Mouse (Mus musculus) frontal cortex, postnatal 25 days (tissue): Measurements from ENCODE around the gene Gm29609.
"Not testable (repeated sequence)": the region's sequence is repeated elsewhere in the genome, so short reads cannot be mapped to it uniquely, and the experiment has no call there.

Experiments
- DNase-seq, 2 experiments: peaks; one replicate each; pipeline ENCODE4 v3.0.0; 2022; ENCODE audit warnings: low spot score in 2 of 2

The Gm29609 gene

GRCm38 (mm10) chr5:31179766-31180630 is at the start of gene Gm29609, which contains the start of gene Gtf3c2:
Gm29609 (minus strand) TSS chr5:31179911.
Gtf3c2 (minus strand) TSS chr5:31180144.
- DNase-seq, result peak; percentile 94 to 96

DNA sequence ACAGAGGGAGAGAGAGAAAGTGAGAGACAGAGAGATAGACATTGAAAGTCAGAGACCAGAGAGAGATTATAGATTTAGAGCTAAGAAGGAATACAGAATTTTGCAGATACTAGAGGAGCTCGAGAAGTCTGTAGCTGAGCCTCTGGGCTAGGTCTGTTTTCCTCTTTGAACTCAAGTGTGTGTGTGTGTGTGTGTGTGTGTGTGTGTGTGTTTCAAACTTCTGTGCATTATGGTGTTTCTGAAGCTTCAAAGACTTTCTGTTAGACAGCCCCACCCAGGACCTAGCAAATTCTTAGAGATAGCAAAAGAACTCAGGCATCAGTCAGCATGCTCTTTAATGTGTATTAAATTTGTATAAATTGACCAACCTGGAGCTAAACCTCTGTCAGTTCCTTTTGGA is 46.9 kb upstream of the Gm29609 start:
- DNase-seq, result no peak

- DNase-seq, result no peak
These were observed 43.0 kb upstream of the Gm29609 start for GRCm38 (mm10) chr5:31222696-31223095.

DNA sequence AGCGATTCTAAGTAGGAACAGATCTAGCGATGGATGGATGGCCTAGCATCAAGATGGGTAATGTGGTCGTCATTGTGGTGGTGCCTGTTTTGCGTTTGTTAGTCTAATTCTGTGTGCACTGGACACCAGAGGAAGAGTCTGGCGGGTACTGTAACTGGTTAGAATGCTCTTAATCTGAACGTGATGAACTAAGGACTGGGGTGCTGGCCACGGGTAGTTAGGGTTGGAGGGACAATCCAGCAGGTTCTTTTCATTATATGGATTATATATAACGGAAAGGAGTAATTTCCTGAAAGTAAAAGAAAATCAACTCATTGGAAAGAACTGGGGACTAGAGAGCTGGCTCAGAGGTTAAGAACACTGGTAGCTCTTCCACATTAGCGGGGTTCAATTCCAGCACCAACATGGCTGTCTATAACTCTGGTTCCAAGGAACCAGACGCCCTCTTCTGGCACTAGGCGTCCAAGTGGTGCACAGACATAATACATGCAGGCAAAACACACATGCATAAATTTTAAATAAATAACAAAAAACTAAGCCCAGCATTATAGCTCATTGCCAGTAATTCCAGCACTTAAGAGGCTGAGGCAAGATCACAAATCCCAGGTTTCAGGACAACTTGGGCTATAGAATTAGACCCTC is 41.7 kb upstream of the Gm29609 start:
- DNase-seq, result no peak

GRCm38 (mm10) chr5:31220448-31221303 is 41.0 kb upstream of the Gm29609 start, which contains the start of gene Ppm1g:
Ppm1g (minus strand) TSS chr5:31220687.
- peak; percentile 86 to 92 for DNase-seq

DNA sequence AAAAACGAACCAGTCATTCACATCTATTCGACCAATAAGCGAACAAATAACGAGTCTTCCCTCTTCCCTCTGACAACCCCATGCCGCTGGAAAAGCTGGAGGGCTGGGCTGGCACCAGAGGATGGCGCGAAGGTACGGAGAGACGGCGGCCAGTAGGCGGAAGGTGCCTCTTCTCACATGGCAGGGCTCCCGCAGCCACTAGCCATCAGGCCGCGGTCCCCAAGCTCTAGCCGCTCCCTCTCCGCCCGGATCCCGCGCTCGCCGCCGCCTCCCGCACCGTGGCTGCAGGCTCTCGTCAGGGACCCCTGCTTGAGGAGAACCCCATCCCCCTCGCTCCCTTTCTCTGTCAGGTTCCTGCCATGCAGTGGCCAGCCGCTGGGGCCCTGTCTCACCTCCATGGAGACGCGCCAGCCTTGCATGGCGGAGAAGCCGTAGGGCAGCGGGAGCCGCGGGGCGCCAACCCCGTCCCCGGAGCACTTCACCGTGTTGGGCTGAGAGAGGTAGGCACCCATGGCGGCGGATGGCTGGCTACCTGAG is 40.3 kb upstream of the Gm29609 start:
- peak in 1 of 2 experiments; percentile 34 for DNase-seq

- no peak for DNase-seq
These were observed 39.8 kb upstream of the Gm29609 start for GRCm38 (mm10) chr5:31219474-31219873.

- no peak for DNase-seq
These were observed 39.4 kb upstream of the Gm29609 start for GRCm38 (mm10) chr5:31219070-31219469.

DNA sequence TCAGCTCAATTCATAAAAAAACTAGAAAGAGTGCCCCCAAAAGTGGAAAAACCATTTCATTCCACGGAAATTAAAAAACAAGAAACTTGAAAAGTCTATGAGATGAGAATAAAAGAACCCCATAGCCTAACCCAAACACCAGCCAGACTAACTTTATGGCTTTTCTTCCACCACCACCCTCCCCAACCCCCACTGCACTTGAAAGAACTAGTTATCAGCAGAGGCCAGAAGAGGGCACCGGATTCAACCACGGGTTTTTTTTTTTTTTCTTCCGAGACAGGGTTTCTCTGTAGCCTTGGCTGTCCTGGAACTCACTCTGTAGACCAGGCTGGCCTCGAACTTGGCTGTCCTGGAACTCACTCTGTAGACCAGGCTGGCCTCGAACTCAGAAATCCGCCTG is 38.6 kb upstream of the Gm29609 start:
- DNase-seq, result no peak

- DNase-seq, result not testable (repeated sequence)
These were observed 36.8 kb upstream of the Gm29609 start for GRCm38 (mm10) chr5:31216554-31216953.

DNA sequence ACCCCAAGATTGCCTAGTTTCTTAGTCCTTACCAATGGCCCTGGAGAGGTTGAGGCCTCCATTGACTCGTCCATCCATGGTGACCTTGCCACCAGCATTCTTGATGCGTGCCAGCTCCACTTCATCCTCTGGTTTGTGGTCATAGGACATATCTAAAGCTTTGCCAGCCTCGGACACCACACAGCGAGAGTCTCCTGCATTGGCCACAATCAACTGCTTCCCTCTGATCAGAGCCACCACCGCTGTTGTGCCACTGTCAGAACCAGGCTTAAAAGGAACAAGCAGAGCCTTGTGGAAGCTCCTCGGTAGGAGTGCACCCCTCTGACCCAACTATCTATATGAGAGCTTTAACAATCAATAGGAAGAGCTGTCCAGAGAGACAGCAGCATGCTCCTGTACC is 24.7 kb upstream of the Gm29609 start:
- no peak for DNase-seq

GRCm38 (mm10) chr5:31203866-31204265 is 24.2 kb upstream of the Gm29609 start:
- no peak for DNase-seq

DNA sequence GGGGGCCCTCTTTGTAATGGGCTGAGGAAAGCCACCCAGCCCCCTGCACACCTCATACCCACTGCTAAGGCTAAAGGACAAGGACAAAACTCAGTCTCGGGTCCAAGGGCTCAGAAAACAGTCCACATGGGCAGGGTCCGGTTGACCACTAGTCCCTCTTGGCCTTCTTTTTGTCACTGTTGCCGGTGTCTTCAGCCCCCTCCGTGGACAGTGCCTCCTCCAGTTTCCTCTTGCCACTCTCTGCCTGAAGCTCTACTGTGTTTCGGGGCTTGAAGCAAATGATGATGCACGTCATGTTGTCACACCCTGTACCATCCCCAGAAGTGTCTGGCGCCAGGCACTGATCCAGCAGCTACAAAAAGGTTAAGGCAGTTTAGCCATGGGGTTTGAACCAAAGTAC is 23.2 kb upstream of the Gm29609 start:
- no peak for DNase-seq

DNA sequence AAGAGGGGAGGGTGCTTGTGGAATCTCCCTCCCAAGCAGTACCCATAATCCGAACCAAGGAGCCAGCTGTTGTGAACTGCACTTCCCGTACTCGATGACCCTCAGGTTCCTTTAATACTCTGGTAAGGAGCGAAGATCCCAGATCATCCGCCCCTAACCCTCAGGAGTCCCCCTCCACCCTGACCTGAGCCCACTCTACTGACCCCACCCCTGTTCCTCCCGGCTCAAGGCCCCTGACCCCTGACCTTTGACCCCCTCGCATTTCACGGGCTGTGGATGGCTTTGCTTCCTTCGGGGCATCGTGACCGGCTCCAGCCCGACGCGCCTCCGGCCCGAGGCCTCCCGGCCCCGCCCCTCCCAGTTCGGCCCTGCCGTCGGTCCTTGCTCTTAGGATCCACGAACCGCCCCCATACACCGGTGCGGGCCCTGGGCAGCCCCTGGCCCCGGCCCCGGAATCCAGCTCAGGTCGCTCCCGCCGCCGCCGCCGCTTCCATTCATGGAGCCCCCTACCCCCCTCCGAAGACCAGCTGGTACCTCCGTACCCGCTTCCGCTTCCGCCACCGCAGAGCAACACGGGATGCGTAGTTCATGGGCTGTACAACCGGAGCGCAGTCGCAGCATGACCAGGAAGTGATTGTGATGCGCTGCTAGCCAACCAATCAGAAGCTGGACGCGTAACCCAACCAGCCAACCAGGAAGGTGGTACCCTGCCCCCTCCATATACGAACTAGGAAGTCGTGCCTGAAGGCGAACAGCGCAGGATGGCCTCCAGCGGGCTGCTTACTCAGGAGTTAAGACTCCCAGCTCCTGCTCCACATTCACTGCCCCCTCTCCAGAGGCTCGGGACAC is 22.3 kb upstream of the Gm29609 start, which contains the start of gene Zfp513:
TSS of gene Zfp513 (minus strand) at position 562 of the 849 bp plus-strand sequence.
- peak; percentile 91 to 94 for DNase-seq

DNA sequence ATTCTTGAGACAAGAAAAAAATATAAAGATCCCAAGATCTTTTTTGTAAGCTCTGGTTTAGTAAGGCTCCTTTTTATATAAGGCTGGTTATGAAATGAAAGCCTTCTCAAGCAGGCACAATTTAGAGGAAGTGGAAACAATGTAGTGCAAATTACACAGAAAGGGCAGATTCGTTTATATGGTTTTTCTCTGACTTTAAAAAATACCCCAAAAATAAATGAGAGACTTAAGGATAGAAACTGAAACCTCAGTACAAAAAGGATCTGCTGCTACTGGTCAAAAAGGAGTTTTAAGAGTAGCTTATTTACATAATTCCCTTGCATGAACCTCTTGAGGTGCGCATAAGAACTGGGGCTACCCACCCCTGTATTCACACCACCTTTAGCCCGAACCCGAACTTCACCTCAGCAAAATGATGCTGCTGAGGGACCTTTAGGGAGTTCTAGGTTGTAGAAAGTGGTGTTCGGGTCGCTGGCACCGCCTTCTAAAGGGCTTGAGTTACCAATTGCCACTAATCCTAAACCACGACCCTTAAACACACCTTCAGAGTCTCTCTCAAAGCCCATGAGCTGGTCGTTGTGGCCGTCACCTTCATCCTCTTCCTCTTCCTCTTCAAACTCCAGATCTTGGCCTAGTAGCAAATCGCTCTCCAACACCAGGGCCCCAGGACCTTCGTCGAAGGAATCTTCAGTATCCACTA is 21.5 kb upstream of the Gm29609 start:
- no peak for DNase-seq

DNA sequence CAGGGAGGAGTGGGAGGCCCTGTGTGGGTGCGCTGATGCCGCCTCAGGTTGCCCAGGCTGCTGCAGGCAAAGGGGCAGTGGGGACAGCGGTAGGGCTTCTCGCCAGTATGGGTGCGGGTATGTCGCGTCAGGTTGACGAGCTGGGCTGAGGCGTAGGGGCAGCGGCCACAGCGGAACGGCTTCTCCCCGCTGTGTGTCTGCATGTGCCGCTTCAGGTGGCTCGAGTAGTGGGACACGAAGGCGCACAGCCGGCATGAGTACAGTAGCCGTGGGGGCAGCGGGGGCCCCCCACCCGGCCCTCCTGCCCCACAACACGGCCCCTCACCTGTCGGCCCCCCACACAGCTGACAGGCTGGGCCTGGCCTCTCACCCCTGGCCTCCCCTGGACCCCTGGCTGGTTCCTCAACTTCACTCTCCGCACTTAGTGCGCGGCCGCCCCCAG is 20.6 kb upstream of the Gm29609 start:
- no peak for DNase-seq

DNA sequence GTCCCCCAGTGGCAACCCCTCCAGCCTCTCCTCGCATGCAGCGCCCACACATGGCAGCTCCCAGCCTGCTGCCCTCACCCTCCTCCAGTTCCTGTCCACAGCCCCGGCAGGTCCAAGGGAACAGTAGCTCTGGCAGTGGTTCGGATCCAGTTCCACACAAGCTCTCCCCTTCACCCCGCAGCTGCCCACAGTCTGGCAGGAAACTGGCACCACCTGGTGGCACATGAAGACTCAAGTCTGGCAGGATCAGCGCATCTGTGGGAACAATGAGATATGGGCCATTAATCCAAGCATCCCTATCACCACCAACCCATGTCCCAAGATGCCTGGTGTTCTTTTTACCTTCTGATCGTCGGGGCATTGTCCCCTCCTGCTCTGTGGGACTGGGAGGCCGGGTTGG is 20.2 kb upstream of the Gm29609 start:
- no peak for DNase-seq

DNA sequence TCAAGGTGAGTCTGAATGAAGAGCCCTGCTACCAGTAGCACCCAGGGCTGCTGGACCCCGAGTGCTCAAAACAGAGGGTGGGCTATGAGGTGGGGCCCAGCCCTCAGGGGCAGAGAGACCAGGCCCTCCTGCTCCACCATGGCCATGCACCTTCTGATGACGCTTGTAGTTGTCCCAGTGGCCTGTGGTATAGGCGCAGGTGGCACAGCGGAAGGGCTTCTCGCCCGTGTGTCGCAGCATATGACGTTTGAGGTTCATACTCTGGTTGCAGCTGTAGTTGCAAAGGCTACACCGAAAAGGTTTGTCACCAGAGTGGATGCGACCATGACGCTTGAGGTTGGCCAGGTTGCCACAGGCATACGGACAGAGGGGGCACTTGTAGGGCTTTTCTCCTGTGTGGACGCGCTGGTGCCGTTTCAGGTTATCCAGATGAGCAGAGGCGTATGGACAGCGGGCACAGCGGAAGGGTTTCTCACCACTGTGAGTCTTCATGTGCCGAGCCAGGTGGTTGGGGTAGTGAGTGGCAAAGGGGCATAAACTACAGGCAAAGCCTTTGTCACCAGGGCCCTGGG is 19.7 kb upstream of the Gm29609 start:
- DNase-seq, result no peak

GRCm38 (mm10) chr5:31198616-31199320 is 19.1 kb upstream of the Gm29609 start:
- no peak for DNase-seq
